Mouse (Mus musculus) hindbrain, postnatal 0 days (tissue): Measurements from ENCODE around the gene 1700023F06Rik. TPM values are rescaled to one million over a fixed set of nuclear protein-coding genes. Genes with fewer than 3 reads are reported as not detected.
"Not testable (repeated sequence)": the region's sequence is repeated elsewhere in the genome, so short reads cannot be mapped to it uniquely, and the experiment has no call there.

Source experiments
- ATAC-seq: fragments of 200-750 bp; cut with Nextera tagmentation; 2 replicates; pipeline ENCODE4 v1.8.0; 2017; ENCODE audit warnings: mild to moderate bottlenecking, moderate TSS enrichment, moderate library complexity
- DNase-seq: peaks from one replicate; pipeline ENCODE4 v3.0.0-alpha.2; 2015; ENCODE audit warnings: low spot score
- H3K27ac ChIP-seq: fragments of 300-500 bp; sonication (generic); 2 replicates; pipeline ENCODE4 v1.5.1; 2014; ENCODE audit warnings: mild to moderate bottlenecking
- H3K27me3 ChIP-seq: fragments of 300-500 bp; sonication (generic); 2 replicates; pipeline ENCODE4 v1.6.1; 2014; ENCODE audit warnings: low read length, mixed read lengths; ENCODE audit not compliant: insufficient read depth
- H3K36me3 ChIP-seq: fragments of 300-500 bp; sonication (generic); 2 replicates; pipeline ENCODE4 v1.6.1; 2014; ENCODE audit warnings: low read length, mixed read lengths; ENCODE audit not compliant: insufficient read depth
- H3K4me1 ChIP-seq: fragments of 300-500 bp; sonication (generic); 2 replicates; pipeline ENCODE4 v1.6.1; 2014; ENCODE audit warnings: antibody characterized with exemption, low read length, mixed read lengths; ENCODE audit not compliant: insufficient read depth
- H3K4me2 ChIP-seq: fragments of 300-500 bp; sonication (generic); 2 replicates; pipeline ENCODE4 v1.6.1; 2014; ENCODE audit warnings: low read depth, mild to moderate bottlenecking, low read length, moderate library complexity, mixed read lengths
- H3K4me3 ChIP-seq: fragments of 300-500 bp; sonication (generic); 2 replicates; pipeline ENCODE4 v1.5.1; 2014; ENCODE audit warnings: low read length
- H3K9ac ChIP-seq: fragments of 300-500 bp; sonication (generic); replicated peaks from 2 replicates; pipeline ENCODE4 v1.6.1; 2014; ENCODE audit warnings: mild to moderate bottlenecking, low read length, moderate library complexity, mixed read lengths
- H3K9me3 ChIP-seq: fragments of 300-500 bp; sonication (generic); 2 replicates; pipeline ENCODE4 v1.6.1; 2016; ENCODE audit warnings: low read length, mixed read lengths
- CTCF ChIP-seq: IDR thresholded peaks from 2 replicates; pipeline ENCODE4 v1.5.1; 2016; ENCODE audit warnings: antibody characterized with exemption, control low read depth, low read depth
- WGBS: fragments of 180-500 bp; shearing (Covaris S2); extraction: QIAGEN DNeasy Blood & Tissue Kit; methylation state at CpG from one replicate; pipeline ENCODE4 v1.1.7; 2014; 5-methylcytosine and 5-hydroxymethylcytosine counted together
- polyA plus RNA-seq: library from polyadenylated mRNA; unstranded; fragments of >200 nt; fragmentation: Nextera tagmentation; extraction: Ambion mirVana; gene quantifications from 2 replicates; pipeline ENCODE4 v1.2.1, GENCODE M21; 2015
- total RNA-seq: library from RNA; depleted of rRNA; stranded (reverse); fragments of >200 nt; gene quantifications from 2 replicates; pipeline ENCODE4 v1.2.3, GENCODE M21; 2014

Gene 1700023F06Rik
- total and polyA plus RNA-seq, 2 experiments from 2014 or later = 4.7 TPM; not detected in 1

GRCm38 (mm10) chr11:103229608-103230007 is 21.2 kb upstream of the 1700023F06Rik start:
- no peak for DNase-seq
- peaks cover 40% of the 10 kb centered on the region for H3K36me3 ChIP-seq

GRCm38 (mm10) chr11:103223951-103224456 is 15.6 kb upstream of the 1700023F06Rik start:
- no peak for TF ChIP-seq CTCF
- H3K9me3 ChIP-seq = no peaks in the 10 kb centered on the region
- no peak overlapping the region for H3K9ac ChIP-seq
- peaks cover 46% of the 10 kb centered on the region for H3K36me3 ChIP-seq
- H3K27ac ChIP-seq = 0 out of 2 replicates have a peak overlapping the region, but pooled peaks have one; percentile 15
- WGBS = 59% methylated on average over 18 of the region's 18 CpGs
- DNase-seq = no peak
- H3K4me1 ChIP-seq = no peaks in the 10 kb centered on the region
- no peak overlapping the region for H3K4me2 ChIP-seq
- H3K4me3 ChIP-seq = no peak overlapping the region
- no peaks in the 10 kb centered on the region for H3K27me3 ChIP-seq
- no peak for ATAC-seq

More at GRCm38 (mm10) chr11:103229608-103230007, 21.2 kb upstream of the 1700023F06Rik start:
- H3K27me3 ChIP-seq = no peaks in the 10 kb centered on the region
- H3K4me3 ChIP-seq = no peak overlapping the region
- no peak overlapping the region for H3K9ac ChIP-seq
- no peak for ATAC-seq
- 94% methylated on average over 2 of the region's 2 CpGs for WGBS
- no peak overlapping the region for H3K27ac ChIP-seq
- no peak overlapping the region for H3K4me2 ChIP-seq
- H3K9me3 ChIP-seq = no peaks in the 10 kb centered on the region
- no peaks in the 10 kb centered on the region for H3K4me1 ChIP-seq
- peak; percentile 36; the same call in 1 of the 2 replicates for TF ChIP-seq CTCF

GRCm38 (mm10) chr11:103223444-103223843 is 15.1 kb upstream of the 1700023F06Rik start:
- H3K36me3 ChIP-seq = peaks cover 45% of the 10 kb centered on the region
- no peaks in the 10 kb centered on the region for H3K9me3 ChIP-seq
- DNase-seq (no peak), ATAC-seq (no peak)
- no peak overlapping the region for H3K27ac ChIP-seq
- H3K9ac ChIP-seq = no peak overlapping the region
- no peak overlapping the region for H3K4me3 ChIP-seq
- WGBS = 83% methylated on average over 10 of the region's 10 CpGs
- H3K4me2 ChIP-seq = no peak overlapping the region
- no peaks in the 10 kb centered on the region for H3K4me1 ChIP-seq
- no peak for TF ChIP-seq CTCF
- H3K27me3 ChIP-seq = no peaks in the 10 kb centered on the region

GRCm38 (mm10) chr11:103222718-103223117 is 14.4 kb upstream of the 1700023F06Rik start:
- H3K4me3 ChIP-seq, ATAC-seq, H3K4me2 ChIP-seq, H3K9ac ChIP-seq, H3K27me3 ChIP-seq, H3K9me3 ChIP-seq, H3K4me1 ChIP-seq, DNase-seq, H3K27ac ChIP-seq: not testable (repeated sequence)
- peaks cover 45% of the 10 kb centered on the region for H3K36me3 ChIP-seq
- WGBS = 94% methylated on average over 3 of the region's 4 CpGs

GRCm38 (mm10) chr11:103221437-103221836 is 13.1 kb upstream of the 1700023F06Rik start:
- H3K4me2 ChIP-seq = no peak overlapping the region
- no peak overlapping the region for H3K27ac ChIP-seq
- H3K4me3 ChIP-seq = no peak overlapping the region
- no peaks in the 10 kb centered on the region for H3K27me3 ChIP-seq
- H3K4me1 ChIP-seq = no peaks in the 10 kb centered on the region
- no peaks in the 10 kb centered on the region for H3K9me3 ChIP-seq
- peaks cover 35% of the 10 kb centered on the region for H3K36me3 ChIP-seq
- no peak overlapping the region for H3K9ac ChIP-seq
- no peak for ATAC-seq
- 93% methylated on average over 6 of the region's 6 CpGs for WGBS
- no peak for TF ChIP-seq CTCF
- no peak for DNase-seq

GRCm38 (mm10) chr11:103219995-103220394 is 11.6 kb upstream of the 1700023F06Rik start:
- no peak overlapping the region for H3K4me3 ChIP-seq
- no peaks in the 10 kb centered on the region for H3K9me3 ChIP-seq
- no peak overlapping the region for H3K4me2 ChIP-seq
- H3K27ac ChIP-seq = no peak overlapping the region
- DNase-seq (no peak), ATAC-seq (no peak)
- H3K36me3 ChIP-seq = peaks cover 32% of the 10 kb centered on the region
- WGBS = 75% methylated on average over 4 of the region's 4 CpGs
- no peak for TF ChIP-seq CTCF
- no peaks in the 10 kb centered on the region for H3K4me1 ChIP-seq
- H3K9ac ChIP-seq = no peak overlapping the region
- H3K27me3 ChIP-seq = no peaks in the 10 kb centered on the region

- 95% methylated on average over 5 of the region's 5 CpGs for WGBS
- no peak for DNase-seq
- TF ChIP-seq CTCF = no peak
- Histone ChIP-seq H3K27ac (no peak overlapping the region), H3K4me2 (no peak overlapping the region), H3K4me3 (no peak overlapping the region), H3K9me3 (no peaks in the 10 kb centered on the region), H3K9ac (no peak overlapping the region), H3K4me1 (no peaks in the 10 kb centered on the region), H3K36me3 (peaks cover 26% of the 10 kb centered on the region), H3K27me3 (no peaks in the 10 kb centered on the region)
- no peak for ATAC-seq
Observed at GRCm38 (mm10) chr11:103219259-103219658, 10.9 kb upstream of the 1700023F06Rik start.
